Mouse (Mus musculus) cerebellum, adult 2 months (tissue): ENCODE measurements around the gene Sorcs2. TPM values are rescaled to one million over a fixed set of nuclear protein-coding genes. Genes with fewer than 3 reads are reported as not detected.

Source experiments
- DNase-seq, 2 experiments: peaks; one replicate each; pipeline ENCODE4 v3.0.0; 2021
- H3K27ac ChIP-seq: fragments of 200-500 bp; 2 replicates; pipeline ENCODE4 v1.5.1; 2012; ENCODE audit warnings: low read length, control low read depth, inconsistent platforms; ENCODE audit not compliant: insufficient read depth
- H3K27me3 ChIP-seq: fragments of 200-500 bp; 2 replicates; pipeline ENCODE4 v1.6.1; 2012; ENCODE audit warnings: inconsistent platforms, mild to moderate bottlenecking, low read length, moderate library complexity; ENCODE audit not compliant: control insufficient read depth, insufficient read depth
- H3K4me1 ChIP-seq: fragments of 200-500 bp; 2 replicates; pipeline ENCODE4 v1.6.1; 2011; ENCODE audit warnings: low read length; ENCODE audit not compliant: control insufficient read depth, insufficient read depth
- H3K4me3 ChIP-seq: fragments of 200-500 bp; replicated peaks from 2 replicates; pipeline ENCODE3; 2011; ENCODE audit warnings: mild to moderate bottlenecking, low read depth, low read length, control low read depth; ENCODE audit not compliant: insufficient read depth
- CTCF ChIP-seq: fragments of 200-500 bp; IDR thresholded peaks from 2 replicates; pipeline ENCODE4 v1.5.1; 2011; ENCODE audit warnings: low read depth, mild to moderate bottlenecking, control low read depth, low read length, moderate library complexity, borderline replicate concordance; ENCODE audit not compliant: insufficient read depth
- POLR2A ChIP-seq: fragments of 200-500 bp; IDR thresholded peaks from 2 replicates; pipeline ENCODE4 v1.6.1; 2011; ENCODE audit warnings: low read length, control low read depth, borderline replicate concordance; ENCODE audit not compliant: insufficient read depth
- WGBS: fragments of 180-500 bp; shearing (Covaris S2); methylation state at CpG from one replicate; pipeline ENCODE4 v1.1.7; 2018; 5-methylcytosine and 5-hydroxymethylcytosine counted together
- polyA plus RNA-seq: library from polyadenylated mRNA; depleted of rRNA; stranded (reverse); fragments of >200 nt; gene quantifications from 2 replicates; pipeline ENCODE4 v1.2.3, GENCODE M21; 2012

Gene Sorcs2
- polyA plus RNA-seq, 1 experiment: 8.7 TPM

DNA sequence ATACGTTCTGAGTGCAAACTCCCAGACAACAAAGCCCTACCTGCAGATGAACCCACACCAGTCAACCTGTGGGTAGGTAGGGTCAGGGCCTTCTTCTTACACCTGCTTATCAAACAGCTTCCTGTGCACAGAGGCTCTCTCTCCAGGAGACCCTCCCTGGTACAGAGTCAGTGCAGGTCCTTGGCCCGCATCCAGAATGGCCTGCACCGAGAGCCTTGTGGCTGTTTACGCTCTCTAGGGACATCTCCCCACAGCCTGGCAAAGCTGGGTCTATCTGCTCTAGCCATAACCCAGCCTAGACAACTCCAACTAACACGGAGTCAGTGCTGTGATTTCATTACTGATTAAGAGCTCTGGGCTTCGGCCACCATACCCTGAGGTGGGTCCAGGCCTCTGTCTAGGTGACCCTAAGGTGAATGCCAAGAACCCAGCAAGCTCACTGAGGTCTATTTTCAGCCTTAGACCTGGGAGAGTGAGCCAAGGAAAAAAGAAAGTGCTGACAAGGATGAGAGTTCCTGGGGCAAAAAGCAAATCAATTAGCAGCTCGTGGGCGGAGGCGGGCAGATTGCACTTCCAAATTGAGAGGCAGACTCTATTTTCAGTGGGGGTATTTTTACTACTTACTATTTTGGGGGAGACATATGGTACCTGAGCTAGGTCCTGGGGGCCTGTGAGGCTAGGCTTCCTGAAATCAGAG is 313.9 kb downstream of the Sorcs2 start:
- 35% methylated on average over 9 of the region's 9 CpGs for WGBS
- Histone ChIP-seq H3K27me3 (no peaks in the 10 kb centered on the region), H3K27ac (no peak overlapping the region), H3K4me1 (peaks cover 10% of the 10 kb centered on the region), H3K4me3 (no peak overlapping the region)
- peak in 1 of 2 experiments; percentile 46 for DNase-seq
- no peak for TF ChIP-seq CTCF

DNA sequence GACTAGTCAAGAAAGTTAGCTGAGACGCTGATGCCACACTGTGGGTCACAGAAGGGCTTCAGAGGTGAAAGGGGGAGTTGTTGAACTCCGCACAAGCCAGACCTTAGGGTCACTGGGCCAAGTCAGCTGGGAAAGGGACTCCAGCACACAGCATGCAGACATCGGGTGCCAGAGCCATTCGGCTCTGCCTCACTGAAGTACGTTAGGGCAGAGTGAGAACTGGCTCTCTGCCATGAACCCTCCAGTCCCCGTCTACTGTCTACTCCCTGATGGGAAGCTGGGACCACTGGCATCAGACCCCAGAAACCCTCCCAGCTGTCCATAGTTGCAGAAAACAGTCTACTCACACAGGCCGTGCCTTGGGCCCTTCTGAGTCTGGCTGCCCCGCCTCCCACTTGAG is 316.9 kb downstream of the Sorcs2 start:
- 20% methylated on average over 8 of the region's 8 CpGs for WGBS
- no peak overlapping the region for H3K4me3 ChIP-seq
- no peak for DNase-seq
- H3K27me3 ChIP-seq: no peaks in the 10 kb centered on the region
- H3K4me1 ChIP-seq: peaks cover 10% of the 10 kb centered on the region
- TF ChIP-seq POLR2A (no peak), CTCF (no peak)
- H3K27ac ChIP-seq: no peak overlapping the region

GRCm38 (mm10) chr5:36075172-36076074 is 322.5 kb downstream of the Sorcs2 start:
- Histone ChIP-seq H3K4me1 (no peaks in the 10 kb centered on the region), H3K27ac (no peak overlapping the region), H3K4me3 (no peak overlapping the region), H3K27me3 (no peaks in the 10 kb centered on the region; the same call in 1 of the 2 replicates)
- TF ChIP-seq CTCF: no peak
- no peak for TF ChIP-seq POLR2A
- DNase-seq: peak; percentile 18 to 35
- 53% methylated on average over 5 of the region's 5 CpGs for WGBS

DNA sequence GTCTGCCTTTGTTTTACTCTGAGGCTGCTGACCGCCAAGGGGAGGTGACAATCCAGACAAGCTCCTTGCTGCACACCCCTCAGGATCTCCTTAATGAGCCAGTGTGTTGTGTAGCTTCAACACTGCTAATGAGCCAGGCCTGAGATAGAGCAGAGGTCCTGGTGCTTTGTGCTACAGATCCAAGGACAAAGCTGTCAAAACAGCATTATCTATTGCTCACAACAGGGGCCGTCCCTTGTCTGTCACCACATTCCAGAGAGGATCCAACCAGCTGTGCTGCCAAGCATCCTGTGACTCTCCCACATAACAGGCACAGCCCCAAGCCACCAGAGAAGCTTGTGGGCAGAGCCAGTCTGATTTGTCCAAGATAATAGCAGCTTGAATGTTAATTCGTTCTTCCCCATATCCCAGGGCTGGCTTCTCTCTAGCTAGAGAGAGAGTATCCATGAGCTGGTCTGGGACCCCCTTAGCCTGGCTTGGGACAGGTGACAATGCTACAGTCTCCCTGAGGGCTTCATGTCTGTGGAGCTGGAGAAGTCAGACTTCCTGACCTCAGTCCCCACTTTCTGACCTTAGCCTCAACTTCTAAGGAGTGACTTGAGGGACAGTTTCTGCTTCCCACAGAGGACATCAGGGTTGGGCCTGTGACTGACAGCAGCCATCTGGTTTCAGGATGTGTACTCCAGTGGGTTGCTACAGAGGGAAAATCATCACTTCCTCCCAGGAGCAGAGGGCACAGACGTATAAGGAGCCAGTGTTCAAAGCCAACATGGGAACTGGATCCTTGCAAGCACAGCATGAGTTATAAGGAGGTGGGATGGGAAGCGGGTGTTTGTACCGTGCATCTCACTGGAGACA is 328.2 kb downstream of the Sorcs2 start:
- Histone ChIP-seq H3K27me3 (no peaks in the 10 kb centered on the region; the same call in 1 of the 2 replicates), H3K4me3 (no peak overlapping the region), H3K27ac (no peak overlapping the region), H3K4me1 (no peaks in the 10 kb centered on the region)
- no peak for TF ChIP-seq CTCF
- TF ChIP-seq POLR2A: no peak
- DNase-seq: no peak
- 72% methylated on average over 6 of the region's 6 CpGs for WGBS

GRCm38 (mm10) chr5:36067651-36068181 is 330.2 kb downstream of the Sorcs2 start:
- Histone ChIP-seq H3K27ac (no peak overlapping the region), H3K27me3 (no peaks in the 10 kb centered on the region; the same call in 1 of the 2 replicates), H3K4me1 (no peaks in the 10 kb centered on the region), H3K4me3 (no peak overlapping the region)
- no peak for TF ChIP-seq CTCF
- TF ChIP-seq POLR2A: no peak
- WGBS: 34% methylated on average over 8 of the region's 8 CpGs
- no peak for DNase-seq

DNA sequence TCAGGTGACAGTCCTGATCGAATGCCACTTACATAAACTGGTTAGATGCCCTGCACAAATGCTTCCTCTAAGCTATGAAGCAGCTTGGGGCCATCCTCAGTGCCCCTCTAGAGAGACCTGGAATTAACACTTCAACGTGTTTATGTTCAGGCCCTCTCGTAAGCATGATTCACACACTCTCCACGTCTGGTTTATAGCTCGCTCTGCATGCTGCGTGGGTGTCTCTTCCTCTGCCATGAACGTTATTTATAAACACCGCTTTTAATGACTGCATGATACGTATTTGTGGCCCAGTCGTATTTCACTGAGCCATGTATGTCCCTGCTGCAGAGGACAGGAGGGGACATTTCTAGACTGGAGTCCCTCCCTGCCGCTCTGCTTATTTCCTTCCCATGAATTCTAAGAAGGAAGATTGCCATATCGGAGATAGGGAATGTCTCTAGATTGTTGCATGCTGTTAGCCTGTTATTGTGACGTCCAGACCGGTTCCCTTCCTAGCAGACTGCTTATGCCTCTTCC is 340.1 kb downstream of the Sorcs2 start:
- TF ChIP-seq POLR2A: no peak
- TF ChIP-seq CTCF: no peak
- no peaks in the 10 kb centered on the region for H3K27me3 ChIP-seq
- no peak for DNase-seq
- no peak overlapping the region for H3K4me3 ChIP-seq
- H3K4me1 ChIP-seq: no peaks in the 10 kb centered on the region
- no peak overlapping the region for H3K27ac ChIP-seq
- 93% methylated on average over 14 of the region's 14 CpGs for WGBS

DNA sequence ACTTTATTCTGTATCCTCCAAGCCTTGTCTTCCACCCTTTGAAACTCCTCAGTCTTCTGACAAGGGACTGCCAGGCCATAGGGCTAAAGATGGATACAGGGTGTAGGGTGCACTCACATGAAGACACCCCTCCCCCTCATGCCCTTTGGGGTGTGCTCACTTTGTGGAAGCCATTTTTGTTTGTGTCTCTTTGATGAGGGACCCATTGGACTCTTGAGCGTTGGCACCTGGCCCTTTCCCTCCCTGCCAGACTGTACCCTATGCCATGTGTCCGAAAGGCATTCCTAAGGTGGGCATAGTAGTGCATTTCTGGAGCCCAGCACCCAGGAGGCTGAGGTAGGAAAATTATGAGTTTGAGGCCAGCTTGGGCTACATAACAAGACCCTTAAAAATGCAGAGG is 341.0 kb downstream of the Sorcs2 start:
- Histone ChIP-seq H3K27me3 (no peaks in the 10 kb centered on the region), H3K27ac (no peak overlapping the region), H3K4me3 (no peak overlapping the region), H3K4me1 (no peaks in the 10 kb centered on the region)
- 87% methylated on average over 2 of the region's 2 CpGs for WGBS
- TF ChIP-seq POLR2A: no peak
- no peak for TF ChIP-seq CTCF
- DNase-seq: no peak
